Mouse (Mus musculus) intestine, embryonic 15.5 days (tissue): ENCODE results near the gene Ddx4. TPM values are rescaled to one million over a fixed set of nuclear protein-coding genes. Genes with fewer than 3 reads are reported as not detected.
"Not testable (repeated sequence)": the region's sequence is repeated elsewhere in the genome, so short reads cannot be mapped to it uniquely, and the experiment has no call there.

Experiments
- ATAC-seq: fragments of 200-750 bp; cut with Nextera tagmentation; 2 replicates; pipeline ENCODE4 v1.8.0; 2017; ENCODE audit warnings: moderate TSS enrichment, moderate library complexity
- H3K27ac ChIP-seq: fragments of 300-500 bp; sonication (generic); 2 replicates; pipeline ENCODE4 v1.5.1; 2015; ENCODE audit warnings: mild to moderate bottlenecking, inconsistent platforms
- H3K27me3 ChIP-seq: fragments of 300-500 bp; sonication (generic); replicated peaks from 2 replicates; pipeline ENCODE4 v1.6.1; 2015; ENCODE audit warnings: inconsistent platforms
- H3K36me3 ChIP-seq: fragments of 300-500 bp; sonication (generic); 2 replicates; pipeline ENCODE4 v1.6.1; 2015; ENCODE audit warnings: inconsistent platforms
- H3K4me1 ChIP-seq: fragments of 300-500 bp; sonication (generic); replicated peaks from 2 replicates; pipeline ENCODE4 v1.6.1; 2015; ENCODE audit warnings: inconsistent platforms
- H3K4me2 ChIP-seq: fragments of 300-500 bp; sonication (generic); replicated peaks from 2 replicates; pipeline ENCODE4 v1.6.1; 2015; ENCODE audit warnings: mild to moderate bottlenecking, inconsistent platforms
- H3K4me3 ChIP-seq: fragments of 300-500 bp; sonication (generic); replicated peaks from 2 replicates; pipeline ENCODE4 v1.5.1; 2015; ENCODE audit warnings: inconsistent platforms
- H3K9ac ChIP-seq: fragments of 300-500 bp; sonication (generic); 2 replicates; pipeline ENCODE4 v1.6.1; 2015; ENCODE audit warnings: inconsistent platforms
- H3K9me3 ChIP-seq: fragments of 300-500 bp; sonication (generic); 2 replicates; pipeline ENCODE4 v1.6.1; 2016; ENCODE audit warnings: inconsistent platforms
- WGBS: fragments of 180-500 bp; shearing (Covaris S2); methylation state at CpG from one replicate; pipeline ENCODE4 v1.1.7; 2015; 5-methylcytosine and 5-hydroxymethylcytosine counted together
- polyA plus RNA-seq: library from polyadenylated mRNA; unstranded; fragments of >200 nt; fragmentation: Nextera tagmentation; extraction: Ambion mirVana; gene quantifications from 2 replicates; pipeline ENCODE4 v1.2.1, GENCODE M21; 2015

The Ddx4 gene
- polyA plus RNA-seq, 1 experiment from 2014 or later, result 0.25 TPM

DNA sequence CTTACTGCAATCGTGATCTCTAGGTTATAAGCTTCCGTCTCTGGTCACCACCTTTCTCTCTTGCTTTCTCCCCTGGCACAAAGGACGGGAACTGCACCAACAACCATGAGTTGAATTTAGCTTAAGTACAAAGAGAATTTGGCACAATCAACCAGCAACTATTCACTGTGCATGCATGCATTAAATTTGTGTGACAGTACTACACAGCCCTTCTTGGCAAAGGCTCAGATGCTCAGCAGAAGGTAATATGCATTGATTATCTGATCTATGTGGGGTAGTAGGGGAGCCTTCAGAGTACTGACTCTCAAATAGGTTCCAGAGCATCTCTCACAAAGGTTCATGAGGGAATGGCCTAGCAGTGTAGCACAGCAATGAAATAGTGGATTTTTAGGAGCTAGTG, 70.5 kb downstream of the Ddx4 start:
- Histone ChIP-seq H3K36me3 (no peaks in the 10 kb centered on the region), H3K4me2 (no peak overlapping the region), H3K4me3 (no peak overlapping the region), H3K27me3 (no peaks in the 10 kb centered on the region), H3K27ac (no peak overlapping the region), H3K4me1 (no peaks in the 10 kb centered on the region), H3K9me3 (no peaks in the 10 kb centered on the region), H3K9ac (no peak overlapping the region)
- WGBS, result 92% methylated on average over 3 of the region's 3 CpGs
- ATAC-seq, result no peak

DNA sequence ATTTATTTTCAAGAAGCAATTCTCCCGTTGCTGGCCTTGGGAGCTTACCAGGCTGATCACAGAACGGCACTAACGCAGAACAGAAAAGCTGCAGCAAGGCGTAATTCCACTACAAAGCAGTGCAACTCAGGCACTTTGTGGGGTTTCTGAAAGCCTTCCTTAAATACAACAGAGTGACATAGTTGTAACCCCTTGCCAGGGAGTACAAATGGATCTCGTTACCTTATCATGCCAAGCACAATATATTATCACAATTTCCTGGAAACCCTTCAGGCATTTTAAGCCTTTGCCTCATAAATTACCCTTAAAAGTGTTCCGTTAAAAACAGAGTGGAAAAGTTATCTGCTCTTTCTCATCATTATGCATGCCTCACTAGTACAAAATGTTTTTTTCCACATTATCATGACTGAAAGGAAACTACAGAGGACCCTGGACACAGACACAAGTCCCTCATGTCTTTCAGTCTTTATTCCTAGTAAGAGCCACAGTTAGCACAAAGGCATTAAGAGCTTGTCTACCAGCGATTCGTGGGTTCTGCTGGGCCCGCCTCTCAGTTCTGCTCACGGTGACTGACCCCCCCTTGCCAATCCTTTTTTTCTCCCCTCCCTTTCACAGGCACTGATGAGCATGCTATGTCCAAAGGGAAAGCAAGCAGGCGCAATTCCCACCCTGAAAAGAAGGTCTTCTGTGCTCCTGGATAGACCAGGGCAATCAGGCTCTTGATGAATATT, 71.5 kb downstream of the Ddx4 start:
- Histone ChIP-seq H3K9me3 (no peaks in the 10 kb centered on the region), H3K4me3 (no peak overlapping the region), H3K4me1 (no peaks in the 10 kb centered on the region), H3K9ac (no peak overlapping the region), H3K4me2 (no peak overlapping the region), H3K27me3 (no peaks in the 10 kb centered on the region), H3K27ac (no peak overlapping the region), H3K36me3 (no peaks in the 10 kb centered on the region)
- 0 out of 2 replicates have a peak, but pooled peaks have one; percentile 20 for ATAC-seq
- 29% methylated on average over 11 of the region's 11 CpGs for WGBS

DNA sequence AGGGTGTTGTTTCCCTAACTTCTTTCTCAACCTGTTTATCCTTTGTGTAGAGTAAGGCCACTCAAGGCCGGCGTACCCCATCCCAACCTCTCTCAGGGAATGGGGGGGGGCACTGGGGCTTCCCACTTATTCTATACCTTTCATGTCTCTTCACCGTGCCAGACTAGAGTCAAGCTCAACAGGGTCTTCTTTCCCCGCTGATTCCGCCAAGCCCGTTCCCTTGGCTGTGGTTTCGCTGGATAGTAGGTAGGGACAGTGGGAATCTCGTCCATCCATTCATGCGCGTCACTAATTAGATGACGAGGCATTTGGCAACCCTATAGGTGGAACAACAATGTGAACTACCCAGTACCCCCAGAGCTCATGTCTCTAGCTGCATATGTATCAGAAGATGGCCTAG, 74.2 kb downstream of the Ddx4 start:
- not testable (repeated sequence) for H3K4me1 ChIP-seq, H3K36me3 ChIP-seq, ATAC-seq, H3K9ac ChIP-seq, H3K27ac ChIP-seq, H3K9me3 ChIP-seq, H3K4me3 ChIP-seq, H3K27me3 ChIP-seq, H3K4me2 ChIP-seq
- 77% methylated on average over 11 of the region's 11 CpGs for WGBS

DNA sequence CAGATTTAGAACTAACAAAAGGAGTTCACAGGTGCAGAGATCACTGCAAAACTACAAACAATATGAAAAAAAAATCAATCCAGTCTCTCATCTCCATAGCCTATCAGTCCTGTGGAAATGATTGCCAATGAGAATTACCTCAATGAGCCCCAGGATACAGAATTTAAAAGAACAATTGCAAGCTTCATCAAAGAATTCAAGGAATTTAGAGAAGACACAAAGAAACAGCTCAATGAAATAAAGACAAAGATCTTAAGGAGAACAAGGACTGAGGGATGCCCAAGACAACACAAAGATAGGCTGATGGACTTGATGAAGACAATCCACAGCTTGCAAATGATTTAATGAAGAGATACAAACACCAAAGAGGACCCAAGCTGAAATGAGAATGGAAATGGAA, 78.5 kb downstream of the Ddx4 start:
- Histone ChIP-seq H3K9me3 (no peaks in the 10 kb centered on the region), H3K4me2 (no peak overlapping the region), H3K9ac (no peak overlapping the region), H3K4me1 (no peaks in the 10 kb centered on the region), H3K27ac (no peak overlapping the region), H3K27me3 (no peaks in the 10 kb centered on the region), H3K4me3 (no peak overlapping the region), H3K36me3 (no peaks in the 10 kb centered on the region)
- no peak for ATAC-seq

DNA sequence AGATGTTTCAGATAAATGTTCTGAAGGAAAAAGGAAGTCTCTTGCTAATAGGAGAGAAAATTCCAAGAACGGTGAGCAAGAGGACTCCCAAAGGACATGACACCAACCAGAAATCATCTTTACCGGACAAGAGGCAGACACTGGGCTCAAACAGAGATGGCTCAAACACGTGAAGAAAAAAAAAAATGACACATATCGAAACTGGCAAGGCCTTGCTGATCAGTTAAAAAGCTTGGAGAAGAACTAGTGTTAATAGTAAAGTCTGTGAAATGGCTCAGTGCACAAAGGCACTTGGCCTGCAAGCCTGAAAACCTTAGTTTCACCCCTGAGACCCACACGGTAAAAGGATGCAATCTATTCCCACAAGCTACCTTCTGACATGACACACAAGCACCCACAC, 81.5 kb downstream of the Ddx4 start:
- no peaks in the 10 kb centered on the region for H3K27me3 ChIP-seq
- H3K9me3 ChIP-seq, result no peaks in the 10 kb centered on the region
- H3K36me3 ChIP-seq, result no peaks in the 10 kb centered on the region
- H3K4me3 ChIP-seq, result no peak overlapping the region
- no peak overlapping the region for H3K9ac ChIP-seq
- no peak overlapping the region for H3K4me2 ChIP-seq
- no peak overlapping the region for H3K27ac ChIP-seq
- no peak for ATAC-seq
- 71% methylated on average over 5 of the region's 5 CpGs for WGBS
- no peaks in the 10 kb centered on the region for H3K4me1 ChIP-seq

DNA sequence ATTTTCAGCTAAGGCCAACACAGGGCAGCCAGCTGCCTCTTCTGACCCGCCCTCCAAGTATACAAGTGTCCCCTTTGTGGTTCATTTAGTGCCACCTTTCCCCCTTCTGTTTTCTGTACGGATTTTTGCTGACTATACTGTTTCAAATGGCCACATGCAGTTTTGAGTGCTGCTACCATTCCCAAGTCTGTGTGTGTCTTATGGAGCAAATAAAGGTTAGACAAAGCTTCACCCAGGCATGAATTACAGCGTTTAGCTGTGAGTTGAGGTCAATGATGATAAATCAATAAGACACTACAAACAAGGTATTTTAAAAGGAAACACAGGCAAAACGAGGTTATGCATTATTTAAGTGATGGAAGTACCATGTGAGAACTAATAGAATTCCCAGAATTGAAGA, 82.7 kb downstream of the Ddx4 start:
- no peaks in the 10 kb centered on the region for H3K9me3 ChIP-seq
- no peaks in the 10 kb centered on the region for H3K4me1 ChIP-seq
- no peak overlapping the region for H3K4me3 ChIP-seq
- no peaks in the 10 kb centered on the region for H3K36me3 ChIP-seq
- no peak overlapping the region for H3K9ac ChIP-seq
- 50% methylated on average over 4 of the region's 4 CpGs for WGBS
- no peaks in the 10 kb centered on the region for H3K27me3 ChIP-seq
- no peak overlapping the region for H3K4me2 ChIP-seq
- no peak for ATAC-seq
- H3K27ac ChIP-seq, result no peak overlapping the region

DNA sequence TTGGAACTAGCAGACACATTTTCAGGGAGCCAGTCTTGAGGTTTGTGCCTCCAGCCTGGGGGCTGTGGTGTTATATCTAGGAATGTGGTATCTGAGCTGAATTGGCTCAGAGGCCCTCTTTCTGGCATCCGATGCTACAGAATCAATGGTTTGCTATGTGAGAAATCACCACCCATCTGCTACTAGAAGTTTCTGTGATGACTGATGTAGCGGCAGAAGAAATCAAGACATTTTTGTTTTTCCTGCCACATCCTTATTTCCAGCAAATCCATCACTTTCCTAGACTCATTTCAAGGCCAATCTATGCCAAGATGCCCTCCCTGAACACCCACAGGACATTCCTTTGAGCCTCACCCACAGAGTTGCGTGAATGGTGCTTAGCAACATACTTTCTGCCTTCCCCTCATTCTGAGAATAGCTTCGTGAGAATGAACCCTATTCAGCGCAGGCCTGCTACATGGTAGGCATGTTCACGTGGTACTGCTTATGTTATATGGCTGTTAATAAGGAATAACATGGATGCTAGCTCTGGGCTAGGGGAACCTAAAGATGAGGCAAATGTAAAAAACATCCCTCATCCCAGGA, 91.6 kb downstream of the Ddx4 start:
- 87% methylated on average over 6 of the region's 6 CpGs for WGBS

DNA sequence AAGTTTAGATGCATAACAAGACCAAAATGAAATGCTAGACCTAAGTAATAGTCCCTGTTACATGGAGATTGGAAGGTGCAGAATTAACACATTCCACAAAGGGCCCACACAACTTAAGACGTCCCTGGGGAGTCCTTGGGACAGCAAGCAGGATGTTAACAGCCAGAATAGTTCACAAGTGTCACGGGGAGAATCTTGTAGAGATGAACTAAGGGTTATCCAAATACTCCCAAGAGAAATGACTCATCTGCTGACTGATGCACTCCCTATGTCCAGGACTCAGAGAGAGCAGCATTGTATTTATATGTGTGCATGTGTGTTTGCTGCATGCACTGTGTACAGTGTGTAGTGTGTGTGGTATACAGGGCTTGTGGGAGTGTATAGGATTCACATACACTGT, 95.8 kb downstream of the Ddx4 start:
- Histone ChIP-seq H3K36me3 (no peaks in the 10 kb centered on the region), H3K9me3 (no peaks in the 10 kb centered on the region), H3K4me3 (no peak overlapping the region), H3K4me1 (no peaks in the 10 kb centered on the region), H3K9ac (no peak overlapping the region), H3K4me2 (no peak overlapping the region), H3K27ac (no peak overlapping the region), H3K27me3 (no peaks in the 10 kb centered on the region)
- WGBS, result 50% methylated on average over 2 of the region's 2 CpGs
- ATAC-seq, result no peak

More for the DNA sequence above, 91.6 kb downstream of the Ddx4 start:
- H3K4me1 ChIP-seq, result no peaks in the 10 kb centered on the region
- no peak for ATAC-seq
- H3K4me2 ChIP-seq, result no peak overlapping the region
- no peaks in the 10 kb centered on the region for H3K27me3 ChIP-seq
- no peaks in the 10 kb centered on the region for H3K36me3 ChIP-seq
- no peak overlapping the region for H3K27ac ChIP-seq
- no peak overlapping the region for H3K4me3 ChIP-seq
- no peak overlapping the region for H3K9ac ChIP-seq
- H3K9me3 ChIP-seq, result no peaks in the 10 kb centered on the region

DNA sequence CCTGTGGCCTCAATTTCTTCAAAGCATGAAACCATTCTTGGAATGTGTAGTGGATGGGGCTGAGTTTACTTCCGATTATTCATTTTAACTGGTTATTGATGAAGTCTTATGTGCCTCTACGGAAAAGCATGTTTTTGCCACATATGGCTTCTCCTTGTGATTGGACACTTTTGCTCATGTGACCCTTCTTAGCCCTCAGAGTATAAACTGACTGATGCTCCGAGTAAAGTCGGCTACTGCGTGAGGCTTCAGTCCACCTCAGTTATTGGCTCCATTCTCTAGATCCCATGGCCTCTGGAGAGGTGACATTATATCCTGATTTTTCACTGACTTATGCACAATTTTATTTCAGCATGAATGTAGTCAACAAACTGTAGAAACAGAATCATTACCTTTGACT, 99.0 kb downstream of the Ddx4 start:
- Histone ChIP-seq H3K9me3 (no peaks in the 10 kb centered on the region), H3K27ac (no peak overlapping the region), H3K4me1 (no peaks in the 10 kb centered on the region), H3K27me3 (no peaks in the 10 kb centered on the region), H3K36me3 (no peaks in the 10 kb centered on the region), H3K4me3 (no peak overlapping the region), H3K4me2 (no peak overlapping the region), H3K9ac (no peak overlapping the region)
- WGBS, result 89% methylated on average over 5 of the region's 5 CpGs
- no peak for ATAC-seq

DNA sequence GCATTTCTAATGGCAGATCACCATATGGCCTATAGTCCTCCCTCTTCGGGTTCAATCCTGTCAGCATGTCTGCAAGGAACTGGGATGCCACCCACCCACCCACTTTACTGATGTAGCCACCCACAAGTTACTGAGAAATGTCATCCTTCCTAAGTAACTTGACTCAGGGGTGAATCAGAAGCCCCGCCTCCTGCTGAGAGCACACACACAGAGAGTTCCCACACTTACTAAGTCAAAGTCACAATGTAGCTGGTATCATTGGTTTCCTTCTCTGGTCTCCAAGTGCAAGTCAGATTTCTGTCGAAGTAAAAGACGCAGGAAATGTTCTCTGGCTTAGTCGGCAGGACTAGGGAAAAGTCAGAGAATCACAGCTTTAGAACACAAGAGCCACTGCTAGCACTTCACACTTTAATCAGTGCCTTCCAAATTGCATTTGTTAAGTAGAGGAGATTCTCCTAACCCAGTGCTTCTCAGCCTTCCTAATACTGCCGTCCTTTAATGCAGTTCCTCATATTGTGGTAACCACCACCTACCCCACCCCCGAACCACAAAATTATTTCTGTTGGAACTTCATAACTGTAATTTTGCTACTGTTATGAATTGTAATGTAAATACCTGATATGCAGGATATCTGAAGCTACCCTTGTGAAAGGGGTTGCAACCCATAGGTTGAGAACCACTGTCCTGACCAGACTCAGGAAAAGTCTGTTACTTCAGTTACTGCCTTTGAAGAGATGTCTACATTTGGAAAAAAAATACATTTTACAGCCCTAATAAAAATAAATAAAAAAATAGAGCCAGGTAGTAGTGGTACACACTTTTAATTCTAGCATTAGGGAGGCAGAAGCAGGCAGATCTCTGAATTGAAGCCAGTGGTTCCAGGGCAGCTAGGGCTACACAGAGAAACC, 100.4 kb downstream of the Ddx4 start:
- H3K27me3 ChIP-seq, result no peaks in the 10 kb centered on the region
- 76% methylated on average over 7 of the region's 7 CpGs for WGBS
- H3K4me3 ChIP-seq, result no peak overlapping the region
- no peak overlapping the region for H3K27ac ChIP-seq
- no peaks in the 10 kb centered on the region for H3K36me3 ChIP-seq
- no peaks in the 10 kb centered on the region for H3K9me3 ChIP-seq
- H3K4me1 ChIP-seq, result no peaks in the 10 kb centered on the region
- ATAC-seq, result no peak
- H3K4me2 ChIP-seq, result no peak overlapping the region
- no peak overlapping the region for H3K9ac ChIP-seq
